Mouse (Mus musculus) heart, adult 2 months (tissue): ENCODE measurements around the gene Hddc2.

Source experiments
- CTCF ChIP-seq: fragments of 200-600 bp; IDR thresholded peaks from 2 replicates; pipeline ENCODE4 v1.8.1; 2022; ENCODE audit warnings: antibody characterized with exemption, mild to moderate bottlenecking, moderate library complexity
- EP300 ChIP-seq: fragments of 200-500 bp; IDR thresholded peaks from 2 replicates; pipeline ENCODE4 v1.6.1; 2011; ENCODE audit warnings: low read depth, low read length, control low read depth; ENCODE audit not compliant: insufficient read depth

DNA sequence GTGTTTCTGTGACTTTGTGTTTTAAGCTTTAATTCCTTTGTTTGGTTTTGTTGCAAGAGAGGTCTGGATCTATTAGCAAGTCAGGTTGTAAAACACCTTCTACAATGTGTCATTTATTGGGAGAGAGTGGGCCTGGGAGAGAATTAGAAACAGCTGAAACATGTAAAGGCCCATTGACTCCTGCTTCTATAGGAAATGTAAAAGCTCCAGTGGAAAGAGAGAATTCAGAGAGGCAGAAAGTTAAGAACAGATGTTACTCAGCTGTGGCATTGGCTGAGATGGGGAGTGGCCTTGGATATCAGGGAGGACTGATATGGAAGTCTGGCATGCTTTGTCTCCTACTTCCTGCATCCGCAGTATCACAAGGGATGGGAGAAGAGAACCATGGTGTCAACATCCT is 12.9 kb upstream of the Hddc2 start:
- no peak for TF ChIP-seq CTCF
- no peak for TF ChIP-seq EP300
